Mouse (Mus musculus) Patski (cell line): ENCODE results near the gene Bcdin3d. TPM values are rescaled to one million over a fixed set of nuclear protein-coding genes. Genes with fewer than 3 reads are reported as not detected.

Experiments
- ATAC-seq: fragments of 100-300 bp; one replicate; pipeline ENCODE4 v1.8.0; 2021
- CTCF ChIA-PET: fragments of 350-600 bp; sonication (Branson Sonifier 250); formaldehyde crosslinking; loops from one replicate; lab custom pipeline; 2022; ENCODE audit warnings: inconsistent platforms; lab: Charles Lee
- POLR2A ChIA-PET: fragments of 350-600 bp; sonication (Branson Sonifier 250); formaldehyde crosslinking; loops from one replicate; lab custom pipeline; 2022; ENCODE audit warnings: antibody characterized with exemption, inconsistent platforms; lab: Charles Lee
- DNase-seq: peaks from one replicate; pipeline ENCODE4 v3.0.0-alpha.2; 2011; ENCODE audit warnings: low read depth, low spot score
- H3K27me3 ChIP-seq: fragments of 371-371 bp; one replicate; pipeline ENCODE4 v1.5.1; 2021
- CTCF ChIP-seq: fragments of 100-300 bp; IDR thresholded peaks from one replicate; pipeline ENCODE4 v1.5.1; 2021
- in situ Hi-C: fragments of 300-500 bp; cut with MboI; formaldehyde crosslinking; loops from 3 replicates; pipeline ENCODE4 v1.11.1; 2018; ENCODE audit warnings: low pct_unique_long_range_greater_than_20kb, mixed read lengths
- polyA plus RNA-seq: library from polyadenylated mRNA; unstranded; gene quantifications from one replicate; pipeline ENCODE4 v1.2.3, GENCODE M21; 2021

Bcdin3d gene
- polyA plus RNA-seq, 1 experiment from 2014 or later = 9.3 TPM

DNA sequence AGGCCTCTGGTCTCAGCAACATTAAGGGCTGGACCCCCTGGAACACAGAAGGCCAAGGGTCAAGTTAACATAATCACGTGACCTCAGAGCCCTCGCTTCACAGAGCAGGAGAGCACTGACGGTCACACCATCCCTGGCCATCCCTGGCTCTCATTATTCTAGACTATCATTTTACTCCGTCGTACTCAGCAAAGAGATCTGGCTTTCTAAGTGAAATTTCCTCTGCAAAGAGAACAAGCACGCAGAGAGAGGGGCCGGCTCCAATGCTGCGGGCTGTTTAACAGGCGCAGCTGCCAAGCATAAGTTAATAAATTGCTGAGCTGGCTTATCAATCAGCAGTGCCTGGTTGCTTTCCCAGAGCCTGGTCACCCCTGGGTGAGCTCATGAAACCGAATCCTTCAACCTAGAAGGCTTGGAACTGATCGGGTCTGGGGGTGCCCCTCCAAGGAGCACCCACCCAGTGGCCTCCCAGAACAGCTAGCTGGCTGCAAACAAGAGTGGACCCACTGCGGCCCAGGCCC lies 27.8 kb upstream of the Bcdin3d start:
- DNase-seq = no peak
- no peak for TF ChIP-seq CTCF
- ChIA-PET CTCF (interaction anchor here (2.0 kb wide), 1 partner anchor 92 kb away, joined by 4 read pairs; no protein-coding TSS in a partner anchor), POLR2A (interaction anchor here (1.1 kb wide), 1 partner anchor 91 kb away, joined by 3 read pairs; no protein-coding TSS in a partner anchor)
- in situ Hi-C loops = no loop called here
- H3K27me3 ChIP-seq = no peaks in the 10 kb centered on the region
- no peak for ATAC-seq

DNA sequence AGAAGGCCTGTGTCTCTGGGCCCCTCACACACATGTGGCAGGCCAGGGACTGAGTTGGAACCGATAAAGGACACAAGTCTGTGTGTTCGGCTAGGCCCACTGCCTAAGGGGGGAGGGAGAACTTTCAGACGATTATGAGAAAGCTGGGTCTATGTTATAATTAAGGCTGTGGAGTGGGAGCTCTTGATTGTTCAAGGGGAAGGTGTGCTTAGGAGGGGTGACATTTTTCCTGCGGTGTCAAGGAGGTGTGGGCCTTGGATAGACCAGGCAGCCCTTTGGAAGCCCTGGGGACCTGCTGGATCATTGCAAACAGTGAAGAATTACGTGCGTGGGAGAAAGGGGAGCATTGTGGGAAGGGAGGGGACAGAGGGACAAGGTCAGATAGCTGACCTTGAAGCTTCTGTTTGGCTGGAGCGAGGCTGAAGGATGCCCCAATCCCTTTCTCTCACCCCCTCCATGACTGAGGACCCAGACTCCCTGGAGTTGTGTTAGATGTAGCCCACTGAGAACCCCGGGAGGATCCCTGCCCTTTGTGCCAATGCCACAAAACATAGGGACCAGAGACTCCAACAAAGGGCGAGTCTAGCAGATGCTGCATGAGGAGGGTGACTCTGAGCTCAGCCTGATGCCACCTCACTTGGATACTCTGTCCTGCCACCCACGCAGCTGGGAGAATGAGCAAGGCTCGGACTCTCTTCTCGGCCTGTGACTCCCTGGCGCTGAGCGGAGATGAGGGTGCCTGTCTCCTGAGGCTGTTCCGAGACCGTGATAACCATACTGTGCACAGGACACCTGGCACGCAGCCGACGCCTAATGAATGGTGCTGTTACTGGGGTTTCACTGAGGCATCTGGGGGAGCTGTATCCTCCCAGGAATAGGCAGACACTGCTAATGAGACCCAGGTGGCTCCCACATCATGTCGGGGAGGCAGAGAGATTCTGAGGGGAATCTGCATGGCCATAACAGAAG lies 27.0 kb upstream of the Bcdin3d start:
- ATAC-seq (no peak), DNase-seq (no peak)
- TF ChIP-seq CTCF = no peak
- ChIA-PET CTCF (interaction anchor here (1.3 to 7.0 kb wide), 2 partner anchors 30 to 93 kb away, joined by 4 to 50 read pairs; no protein-coding TSS in a partner anchor), POLR2A (interaction anchor here (0.6 kb wide), 1 partner anchor 34 kb away, joined by 5 read pairs; no protein-coding TSS in a partner anchor)
- in situ Hi-C loops = no loop called here
- H3K27me3 ChIP-seq = no peaks in the 10 kb centered on the region

DNA sequence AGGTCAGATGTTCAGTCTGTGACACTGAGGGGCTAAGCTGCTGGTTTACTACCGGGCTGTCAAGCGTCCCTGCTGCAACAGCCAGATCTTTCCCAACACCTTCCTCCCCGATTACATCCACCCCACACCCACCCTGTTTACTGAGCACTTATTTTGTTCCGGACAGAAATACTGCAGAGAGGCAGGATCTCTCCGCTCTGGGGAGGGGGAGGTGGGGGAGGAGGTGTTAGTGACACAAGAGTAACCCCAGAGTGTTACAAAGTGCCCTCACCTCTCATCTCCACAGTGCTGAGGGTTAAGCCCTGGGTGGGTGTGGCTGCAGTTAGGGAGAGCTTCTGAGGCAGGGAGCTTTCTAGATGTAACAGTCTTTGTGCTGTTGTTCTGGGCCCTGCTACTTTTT lies 25.8 kb upstream of the Bcdin3d start:
- in situ Hi-C loops = no loop called here
- ATAC-seq = no peak

DNA sequence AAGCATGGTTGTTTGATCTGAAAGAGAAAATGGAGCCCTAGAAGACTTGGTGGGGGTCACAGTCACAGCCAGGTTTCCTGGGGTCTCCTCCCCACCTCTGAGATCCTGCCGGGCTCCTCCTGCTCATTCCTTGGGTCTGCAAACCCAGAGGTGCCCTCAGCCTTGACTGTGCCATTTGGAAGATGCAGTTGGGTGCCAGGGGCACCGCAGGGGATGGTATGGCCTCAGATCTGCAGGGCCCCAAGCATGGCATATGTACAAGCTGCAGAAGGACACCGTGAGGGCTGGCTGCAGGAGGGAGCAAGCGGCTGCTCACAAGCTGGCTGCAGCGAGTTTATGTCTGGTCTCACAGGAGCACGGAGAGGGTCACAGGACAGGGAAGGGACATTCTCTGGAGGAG lies 25.2 kb upstream of the Bcdin3d start:
- ChIA-PET CTCF (interaction anchor here (7.0 kb wide), 1 partner anchor 95 kb away, joined by 50 read pairs; no protein-coding TSS in a partner anchor), POLR2A (no interaction called here)
- in situ Hi-C loops = loop anchor here (5.0 to 25.0 kb wide), 3 partner anchors 93 to 413 kb away; partner anchors contain the start of genes Aqp5 and Cers5
- H3K27me3 ChIP-seq = no peaks in the 10 kb centered on the region
- TF ChIP-seq CTCF = no peak
- ATAC-seq = no peak
- no peak for DNase-seq

More for the DNA sequence above, 25.8 kb upstream of the Bcdin3d start:
- DNase-seq = no peak
- POLR2A ChIA-PET = interaction anchor here (0.5 kb wide), 1 partner anchor 267 kb away, joined by 4 read pairs; no protein-coding TSS in a partner anchor
- H3K27me3 ChIP-seq = no peaks in the 10 kb centered on the region
- TF ChIP-seq CTCF = no peak
- CTCF ChIA-PET = interaction anchor here (1.3 to 7.0 kb wide), 2 partner anchors 31 to 94 kb away, joined by 4 to 50 read pairs; no protein-coding TSS in a partner anchor

DNA sequence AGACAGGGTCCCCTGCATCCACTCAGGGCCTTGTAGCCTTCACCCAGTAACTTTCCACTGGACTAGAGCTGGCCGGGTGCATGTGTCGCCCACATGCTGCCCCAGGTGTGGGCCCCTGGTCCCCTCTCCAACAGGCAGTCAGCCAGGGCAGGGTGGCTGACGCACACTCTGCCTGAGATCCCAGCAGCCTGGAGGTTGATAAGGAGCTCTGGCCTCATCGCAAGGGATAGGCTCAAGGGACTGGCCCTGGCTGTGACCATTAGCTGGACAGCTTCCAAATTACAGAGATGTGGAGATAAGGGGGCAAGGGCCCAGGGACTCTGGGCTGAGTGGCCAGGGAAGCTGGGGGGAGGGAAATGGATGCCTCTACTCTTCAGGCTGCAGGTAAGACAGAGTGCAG lies 24.3 kb upstream of the Bcdin3d start:
- ChIA-PET POLR2A (interaction anchor here (0.8 kb wide), 1 partner anchor 171 kb away, joined by 4 read pairs; the partner anchor contains the start of gene Asic1), CTCF (interaction anchor here (1.2 to 7.0 kb wide), 4 partner anchors 38 to 190 kb away, joined by 3 to 50 read pairs (median 6); no protein-coding TSS in a partner anchor)
- no peak for DNase-seq
- no peaks in the 10 kb centered on the region for H3K27me3 ChIP-seq
- ATAC-seq = no peak
- TF ChIP-seq CTCF = no peak
- in situ Hi-C loops = loop anchor here (5.0 to 25.0 kb wide), 3 partner anchors 94 to 414 kb away; partner anchors contain the start of genes Aqp5 and Cers5

DNA sequence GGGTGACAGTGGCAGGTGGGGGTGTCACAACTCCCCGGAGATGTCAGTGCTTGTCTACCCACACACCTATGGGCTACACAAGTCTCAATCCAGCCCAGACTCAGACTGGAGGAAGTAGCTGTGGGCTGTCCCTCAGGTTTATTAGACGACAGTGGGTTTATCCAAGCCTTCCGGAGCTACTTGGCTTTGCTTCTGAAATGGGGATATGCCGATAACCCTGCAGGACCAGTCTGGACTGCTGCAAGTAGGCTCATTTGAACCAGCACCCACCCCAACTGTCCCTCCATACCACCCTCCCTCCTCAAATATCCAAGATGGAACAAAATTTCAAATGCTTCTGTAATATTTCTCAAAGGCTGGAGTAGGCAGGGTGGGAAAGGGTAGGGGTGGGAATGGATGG lies 23.8 kb upstream of the Bcdin3d start:
- in situ Hi-C loops = loop anchor here (5.0 to 25.0 kb wide), 3 partner anchors 94 to 414 kb away; partner anchors contain the start of genes Aqp5 and Cers5
- CTCF ChIA-PET = interaction anchor here (1.2 to 7.0 kb wide), 6 partner anchors 14 to 190 kb away, joined by 3 to 50 read pairs (median 6); no protein-coding TSS in a partner anchor
- ATAC-seq (no peak), DNase-seq (no peak)
- no peaks in the 10 kb centered on the region for H3K27me3 ChIP-seq
- POLR2A ChIA-PET = interaction anchor here (0.7 to 1.4 kb wide), 2 partner anchors 29 to 87 kb away, joined by 3 to 5 read pairs; partner anchors contain the start of gene Faim2
- TF ChIP-seq CTCF = no peak

DNA sequence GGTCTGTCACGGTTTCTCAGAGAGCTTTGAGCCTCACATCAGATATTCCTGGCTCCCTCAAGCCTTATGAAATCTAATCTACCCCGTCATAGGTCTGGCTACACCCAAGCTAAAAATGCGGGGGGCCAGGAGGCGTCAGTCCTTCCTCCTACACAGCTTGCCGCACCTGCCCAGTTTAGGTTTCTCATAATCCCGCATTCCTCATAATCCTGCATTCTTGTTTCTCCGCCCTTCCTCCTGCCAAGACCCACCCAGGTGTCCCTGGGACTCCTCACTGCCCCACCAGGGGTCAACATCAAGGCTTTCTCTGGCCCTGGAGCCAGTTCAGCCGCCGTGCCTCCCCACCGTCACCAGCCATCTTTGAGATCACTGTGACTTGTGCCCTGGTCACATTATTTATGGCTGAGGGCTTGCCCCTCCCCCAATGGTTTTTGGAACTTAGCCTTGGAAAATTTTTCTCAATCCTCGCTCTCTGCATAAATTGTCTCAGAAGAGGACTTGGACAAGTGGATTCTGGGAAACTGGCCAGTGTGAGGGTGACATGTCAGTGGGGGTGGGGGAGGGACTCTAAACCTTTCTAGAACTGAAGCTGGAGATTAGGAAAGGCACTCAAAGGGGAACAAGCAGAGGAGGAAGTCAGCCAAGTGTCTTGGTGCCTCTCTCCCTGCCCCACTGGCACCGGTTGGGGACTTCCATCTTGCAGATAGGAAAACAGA lies 23.2 kb upstream of the Bcdin3d start:
- in situ Hi-C loops = loop anchor here (5.0 to 25.0 kb wide), 3 partner anchors 95 to 415 kb away; partner anchors contain the start of genes Aqp5 and Cers5
- ChIA-PET POLR2A (interaction anchor here (0.6 to 1.4 kb wide), 4 partner anchors 30 to 474 kb away, joined by 3 to 5 read pairs (median 4); partner anchors contain the start of gene Faim2), CTCF (interaction anchor here (0.9 to 7.0 kb wide), 8 partner anchors 14 to 191 kb away, joined by 3 to 50 read pairs (median 4); no protein-coding TSS in a partner anchor)
- ATAC-seq (no peak), DNase-seq (peak; percentile 9)
- no peak for TF ChIP-seq CTCF
- no peaks in the 10 kb centered on the region for H3K27me3 ChIP-seq

DNA sequence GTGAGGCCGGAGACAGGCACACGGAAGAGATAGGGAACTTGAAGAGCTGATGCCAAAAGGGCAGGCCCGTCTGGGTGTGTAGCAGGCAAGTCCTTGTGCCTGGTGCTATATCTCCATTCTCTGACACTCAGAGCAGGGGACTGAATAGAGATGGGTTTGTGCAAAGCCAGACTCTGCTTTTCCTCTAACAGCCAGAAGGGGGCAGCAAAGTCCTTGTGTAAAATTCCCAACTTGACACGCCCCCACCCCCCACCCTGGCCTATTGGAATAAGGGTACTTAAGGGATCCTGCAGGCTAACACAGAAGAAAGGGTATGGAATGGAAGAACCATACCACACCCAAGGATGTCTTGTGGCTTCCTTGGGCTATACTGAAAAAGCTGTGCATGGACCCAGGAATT lies 22.5 kb upstream of the Bcdin3d start:
- DNase-seq = peak; percentile 12
- H3K27me3 ChIP-seq = no peaks in the 10 kb centered on the region
- POLR2A ChIA-PET = interaction anchor here (0.6 to 1.4 kb wide), 2 partner anchors 88 to 475 kb away, joined by 4 to 5 read pairs; no protein-coding TSS in a partner anchor
- CTCF ChIA-PET = interaction anchor here (0.9 to 7.0 kb wide), 6 partner anchors 13 to 192 kb away, joined by 3 to 50 read pairs (median 6); no protein-coding TSS in a partner anchor
- in situ Hi-C loops = loop anchor here (5.0 to 25.0 kb wide), 3 partner anchors 95 to 415 kb away; partner anchors contain the start of genes Aqp5 and Cers5
- no peak for ATAC-seq
- TF ChIP-seq CTCF = no peak

DNA sequence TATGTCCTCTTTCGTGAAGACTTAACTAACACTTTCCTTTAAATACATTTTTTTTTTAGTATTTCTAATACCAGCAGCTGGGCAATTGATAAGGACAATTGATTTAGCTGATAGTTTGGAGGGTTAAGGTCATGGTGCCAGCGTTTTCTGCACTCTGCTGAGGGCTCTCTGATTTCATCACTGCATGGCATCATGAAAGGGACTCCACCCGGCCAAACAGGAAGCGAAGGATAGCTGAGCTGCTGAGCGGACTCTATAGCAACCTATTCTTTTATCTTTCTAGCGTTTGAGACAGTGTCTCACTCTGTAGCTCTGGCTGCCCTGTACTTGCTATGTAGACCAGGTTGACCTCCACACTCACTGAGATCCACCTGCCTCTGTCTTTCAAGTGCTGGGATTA lies 10.2 kb upstream of the Bcdin3d start:
- ATAC-seq = no peak
- ChIA-PET POLR2A (no interaction called here), CTCF (interaction anchor here (0.9 to 2.3 kb wide), 4 partner anchors 10 to 185 kb away, joined by 3 to 10 read pairs (median 3); no protein-coding TSS in a partner anchor)
- no peaks in the 10 kb centered on the region for H3K27me3 ChIP-seq
- no peak for DNase-seq
- in situ Hi-C loops = loop anchor here (25.0 kb wide), 1 partner anchor 428 kb away; no protein-coding TSS in a partner anchor
- no peak for TF ChIP-seq CTCF
